Mouse (Mus musculus): ENCODE measurements around the gene Oxct1.

DNA sequence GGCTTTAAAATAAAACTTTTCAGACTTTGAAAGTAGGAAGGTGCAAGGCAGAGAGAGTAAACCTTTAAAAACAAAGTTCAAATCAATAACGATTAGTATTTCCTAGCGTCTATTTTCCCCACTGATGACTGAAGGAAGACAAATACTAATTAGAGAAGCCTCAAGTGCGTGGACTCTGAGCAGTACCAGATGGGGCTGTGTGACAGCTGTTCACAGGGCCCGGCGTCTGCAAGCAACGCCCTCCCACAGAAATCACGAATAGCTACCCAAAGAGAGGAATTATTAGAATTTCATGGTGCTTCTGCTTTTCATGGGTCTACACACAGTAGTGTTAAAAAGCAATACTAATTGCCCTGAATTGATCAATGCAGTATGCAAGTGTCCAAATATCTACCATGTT lies 61.7 kb downstream of the Oxct1 start:
- TF ChIP-seq CTCF (IDR thresholded peaks at IDR 0.05; ENCODE audit: borderline replicate concordance, control insufficient read depth, extremely low read depth, insufficient read depth, low read length, poor library complexity) (no peak), POLR2A (IDR thresholded peaks at IDR 0.05; ENCODE audit: control insufficient read depth, extremely low read depth, insufficient read depth, low read length, poor library complexity) (no peak)

All from thymus, adult 2 months (tissue).